Mouse (Mus musculus) MEL (cell line): ENCODE measurements around the gene Impdh1.

Experiments used
- BHLHE40 ChIP-seq: IDR thresholded peaks from 2 replicates; pipeline ENCODE4 v1.6.1; 2012; ENCODE audit warnings: low read depth, mild to moderate bottlenecking, inconsistent platforms, low read length, improper control_type of control experiment, borderline replicate concordance
- CTCF ChIP-seq, 3 experiments: IDR thresholded peaks in 2 of 3; conservative IDR thresholded peaks in 1 of 3; 2 replicates each; pipeline ENCODE4 v1.5.1; 2011 to 2012; ENCODE audit warnings: low read length in 3 of 3, low read depth in 2 of 3, mild to moderate bottlenecking in 2 of 3, improper control_type of control experiment in 1 of 3, inconsistent platforms in 1 of 3, mixed read lengths in 1 of 3, moderate library complexity in 1 of 3; ENCODE audit not compliant: control insufficient read depth in 1 of 3, insufficient read depth in 1 of 3, poor library complexity in 1 of 3, severe bottlenecking in 1 of 3
- ELF1 ChIP-seq: IDR thresholded peaks from 2 replicates; pipeline ENCODE4 v1.6.1; 2014; ENCODE audit warnings: low read depth, mild to moderate bottlenecking, inconsistent platforms, low read length, improper control_type of control experiment, moderate library complexity
- EP300 ChIP-seq, 2 experiments: IDR thresholded peaks; 2 replicates each; pipeline ENCODE4 v1.6.1; 2011; ENCODE audit warnings: improper control_type of control experiment in 2 of 2, low read length in 2 of 2, low read depth in 1 of 2, mild to moderate bottlenecking in 1 of 2
- GATA1 ChIP-seq: IDR thresholded peaks from 2 replicates; pipeline ENCODE4 v1.6.1; 2011; ENCODE audit warnings: low read depth, low read length, improper control_type of control experiment
- MAX ChIP-seq: IDR thresholded peaks from 2 replicates; pipeline ENCODE4 v1.6.1; 2011; ENCODE audit warnings: low read length, improper control_type of control experiment
- MEF2A ChIP-seq: IDR thresholded peaks from 2 replicates; pipeline ENCODE4 v1.6.1; 2014; ENCODE audit warnings: low read depth, mild to moderate bottlenecking, inconsistent platforms, low read length, improper control_type of control experiment; ENCODE audit not compliant: poor library complexity, insufficient replicate concordance, severe bottlenecking; ENCODE audit errors: extremely low read depth
- MYC ChIP-seq: IDR thresholded peaks from 2 replicates; pipeline ENCODE4 v1.6.1; 2011; ENCODE audit warnings: low read depth, mild to moderate bottlenecking, low read length, improper control_type of control experiment, moderate library complexity
- NELFE ChIP-seq: IDR thresholded peaks from 2 replicates; pipeline ENCODE4 v1.6.1; 2011; ENCODE audit warnings: low read depth, low read length, improper control_type of control experiment
- POLR2A ChIP-seq, 2 experiments: IDR thresholded peaks; 2 replicates each; pipeline ENCODE4 v1.6.1; 2011 to 2012; ENCODE audit warnings: low read length in 2 of 2, mild to moderate bottlenecking in 2 of 2, control low read depth in 1 of 2, improper control_type of control experiment in 1 of 2, low read depth in 1 of 2, moderate library complexity in 1 of 2; ENCODE audit not compliant: control insufficient read depth in 1 of 2, insufficient read depth in 1 of 2, poor library complexity in 1 of 2
- TAL1 ChIP-seq: IDR thresholded peaks from 2 replicates; pipeline ENCODE4 v1.6.1; 2012; ENCODE audit warnings: mild to moderate bottlenecking, inconsistent platforms, low read length, moderate library complexity, mixed read lengths
- TCF12 ChIP-seq: IDR thresholded peaks from 2 replicates; pipeline ENCODE4 v1.6.1; 2014; ENCODE audit warnings: low read depth, mild to moderate bottlenecking, inconsistent platforms, low read length, improper control_type of control experiment, moderate library complexity

DNA sequence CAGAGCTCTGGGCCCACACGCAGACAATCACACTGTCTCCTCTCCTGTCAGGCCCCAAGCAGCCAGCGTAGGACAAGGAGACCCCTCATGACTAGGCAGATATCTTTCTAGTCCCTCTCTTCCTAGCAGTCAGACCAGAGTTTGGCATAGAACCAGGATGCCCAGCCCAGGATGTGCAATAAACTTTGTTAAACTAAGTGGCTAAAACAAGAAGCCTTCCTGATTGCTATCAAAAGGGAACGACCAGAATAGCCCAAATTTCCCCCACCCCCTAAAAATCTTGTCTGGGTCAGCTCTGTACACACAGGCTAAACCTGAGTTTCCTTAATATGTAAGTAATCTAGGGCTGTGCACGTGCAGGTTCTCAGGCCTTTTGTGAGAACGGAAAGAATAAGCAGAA lies 8.0 kb downstream of the Impdh1 start:
- TF ChIP-seq POLR2A (IDR thresholded peaks at IDR 0.05; ENCODE audit: control insufficient read depth in 1 of 2, insufficient read depth in 1 of 2, low read depth in 1 of 2, low read length in 2 of 2, poor library complexity in 1 of 2) (no peak), CTCF (IDR thresholded peaks at IDR 0.05 in 2 of 3, conservative IDR thresholded peaks at IDR 0.05 in 1 of 3; ENCODE audit: control insufficient read depth in 1 of 3, insufficient read depth in 1 of 3, low read depth in 2 of 3, low read length in 3 of 3, poor library complexity in 1 of 3, severe bottlenecking in 1 of 3) (no peak), MAX (no peak), EP300 (IDR thresholded peaks at IDR 0.05; ENCODE audit: low read depth in 1 of 2, low read length in 2 of 2) (no peak), MYC (no peak), TAL1 (no peak), BHLHE40 (0 out of 2 replicates have a peak, but pooled peaks have one; percentile 21), MEF2A (no peak), TCF12 (no peak), NELFE (no peak), ELF1 (no peak), GATA1 (no peak)
